Mouse (Mus musculus): ENCODE data around the gene Snrk.
A peak's percentile ranks its signal among the peaks of the same experiment; 100 is the strongest.

The Snrk gene

GRCm38 (mm10) chr9:122125723-122126290 is 8.7 kb downstream of the Snrk start:
- TF ChIP-seq GATA4 (IDR thresholded peaks at IDR 0.05; ENCODE audit: insufficient replicate concordance, low read length): no peak

GRCm38 (mm10) chr9:122126790-122127189 is 9.7 kb downstream of the Snrk start:
- TF ChIP-seq GATA4 (IDR thresholded peaks at IDR 0.05; ENCODE audit: insufficient replicate concordance, low read length): no peak

GRCm38 (mm10) chr9:122127271-122127785 is 10.3 kb downstream of the Snrk start:
- no peak for TF ChIP-seq GATA4 (IDR thresholded peaks at IDR 0.05; ENCODE audit: insufficient replicate concordance, low read length)

- TF ChIP-seq GATA4 (IDR thresholded peaks at IDR 0.05; ENCODE audit: insufficient replicate concordance, low read length): no peak
Measured at GRCm38 (mm10) chr9:122128686-122129085, 11.6 kb downstream of the Snrk start.

- no peak for TF ChIP-seq GATA4 (IDR thresholded peaks at IDR 0.05; ENCODE audit: insufficient replicate concordance, low read length)
Measured at GRCm38 (mm10) chr9:122130666-122131065, 13.6 kb downstream of the Snrk start.

GRCm38 (mm10) chr9:122132145-122132544 is 15.1 kb downstream of the Snrk start:
- TF ChIP-seq GATA4 (IDR thresholded peaks at IDR 0.05; ENCODE audit: insufficient replicate concordance, low read length): peak; percentile 70; the same call in 1 of the 2 replicates

GRCm38 (mm10) chr9:122135095-122135884 is 18.2 kb downstream of the Snrk start:
- peak; percentile 73; the same call in 1 of the 2 replicates for TF ChIP-seq GATA4 (IDR thresholded peaks at IDR 0.05; ENCODE audit: insufficient replicate concordance, low read length)

GRCm38 (mm10) chr9:122135885-122136170 is 18.8 kb downstream of the Snrk start:
- no peak for TF ChIP-seq GATA4 (IDR thresholded peaks at IDR 0.05; ENCODE audit: insufficient replicate concordance, low read length)

GRCm38 (mm10) chr9:122137960-122138359 is 20.9 kb downstream of the Snrk start:
- no peak for TF ChIP-seq GATA4 (IDR thresholded peaks at IDR 0.05; ENCODE audit: insufficient replicate concordance, low read length)

GRCm38 (mm10) chr9:122138371-122139029 is 21.4 kb downstream of the Snrk start:
- TF ChIP-seq GATA4 (IDR thresholded peaks at IDR 0.05; ENCODE audit: insufficient replicate concordance, low read length): no peak

- no peak for TF ChIP-seq GATA4 (IDR thresholded peaks at IDR 0.05; ENCODE audit: insufficient replicate concordance, low read length)
Measured at GRCm38 (mm10) chr9:122139236-122139635, 22.2 kb downstream of the Snrk start.

- no peak for TF ChIP-seq GATA4 (IDR thresholded peaks at IDR 0.05; ENCODE audit: insufficient replicate concordance, low read length)
Measured at GRCm38 (mm10) chr9:122143219-122143618, 26.2 kb downstream of the Snrk start.

GRCm38 (mm10) chr9:122144776-122145175 is 27.7 kb downstream of the Snrk start:
- TF ChIP-seq GATA4 (IDR thresholded peaks at IDR 0.05; ENCODE audit: insufficient replicate concordance, low read length): no peak

GRCm38 (mm10) chr9:122145677-122146076 is 28.6 kb downstream of the Snrk start:
- no peak for TF ChIP-seq GATA4 (IDR thresholded peaks at IDR 0.05; ENCODE audit: insufficient replicate concordance, low read length)

GRCm38 (mm10) chr9:122146124-122146870 is 29.2 kb downstream of the Snrk start:
- TF ChIP-seq GATA4 (IDR thresholded peaks at IDR 0.05; ENCODE audit: insufficient replicate concordance, low read length): no peak

All from liver, adult (tissue).